Mouse (Mus musculus): ENCODE measurements around the gene Kif1c. TPM values are rescaled to one million over a fixed set of nuclear protein-coding genes. Genes with fewer than 3 reads are reported as not detected.
"Not testable (repeated sequence)": the region's sequence is repeated elsewhere in the genome, so short reads cannot be mapped to it uniquely, and the experiment has no call there.

The Kif1c gene
- total and polyA plus RNA-seq, 2 experiments from 2014 or later: 1.9 to 31.5 TPM

DNA sequence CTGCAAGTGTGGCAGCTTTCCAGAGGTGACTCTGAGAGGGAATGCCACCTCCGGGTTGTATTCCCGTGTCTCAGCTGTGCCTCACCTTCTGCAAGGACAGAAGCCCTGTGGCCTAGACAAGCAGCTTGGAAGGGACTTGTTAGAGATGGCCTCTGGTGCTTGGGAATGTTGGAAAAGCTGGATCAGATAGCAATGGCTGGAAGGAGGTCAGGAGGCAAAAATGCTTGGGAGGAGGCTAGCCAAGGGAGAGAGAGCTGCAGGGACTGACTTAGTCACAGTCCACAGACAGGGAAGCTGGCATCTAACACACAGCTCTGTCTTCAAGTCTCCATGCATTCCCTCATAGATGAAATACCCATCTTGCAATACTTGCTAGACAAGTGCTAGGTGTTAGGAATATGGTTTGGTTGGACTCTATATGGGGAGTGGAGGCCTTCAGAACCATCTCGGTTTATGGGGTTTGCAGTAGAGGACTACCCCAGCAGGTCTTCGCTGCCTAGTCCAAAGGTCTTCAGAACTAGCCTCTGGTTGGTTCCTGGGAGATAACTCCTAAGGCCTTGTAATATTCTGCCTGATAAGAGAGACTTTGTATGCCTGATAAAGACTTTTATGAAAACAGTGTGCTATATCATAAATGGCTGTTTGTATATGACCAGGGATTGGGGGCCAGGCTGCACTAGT is 52.1 kb downstream of the Kif1c start:
- 80% methylated on average over 4 of the region's 4 CpGs for WGBS
- Histone ChIP-seq H3K4me2 (ENCODE audit: low read depth, low read length) (no peak overlapping the region), H3K4me3 (ENCODE audit: low read length) (no peak overlapping the region), H3K36me3 (ENCODE audit: insufficient read depth, low read length) (no peaks in the 10 kb centered on the region), H3K4me1 (ENCODE audit: insufficient read depth, low read length) (no peaks in the 10 kb centered on the region), H3K9ac (replicated peaks; ENCODE audit: low read length) (no peak overlapping the region), H3K27ac (no peak overlapping the region), H3K27me3 (ENCODE audit: insufficient read depth, low read length) (no peaks in the 10 kb centered on the region), H3K9me3 (ENCODE audit: low read length) (no peaks in the 10 kb centered on the region)
- DNase-seq (ENCODE audit: low spot score) (no peak), ATAC-seq (no peak)
- no peak for TF ChIP-seq CTCF (IDR thresholded peaks at IDR 0.05; ENCODE audit: low read depth)

DNA sequence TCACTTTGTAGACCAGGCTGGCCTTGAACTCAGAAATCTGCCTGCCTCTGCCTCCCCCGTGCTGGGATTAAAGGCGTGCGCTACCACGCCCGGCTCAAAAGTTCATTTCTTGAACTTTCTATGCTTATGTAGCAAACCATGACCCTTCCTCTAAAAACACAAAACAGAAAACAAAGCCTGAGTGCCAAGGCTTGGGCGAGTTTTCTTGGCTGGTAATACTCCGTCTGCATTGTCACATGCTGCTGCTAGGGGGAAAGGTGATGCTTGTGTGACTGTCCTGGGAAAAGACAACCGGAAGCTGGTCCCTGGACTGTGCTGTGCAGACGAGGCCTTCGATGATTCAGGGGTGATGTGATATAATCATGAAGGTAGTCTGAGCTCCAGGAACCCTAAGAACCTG is 52.8 kb downstream of the Kif1c start:
- H3K36me3 ChIP-seq (ENCODE audit: insufficient read depth, low read length): no peaks in the 10 kb centered on the region
- WGBS: 92% methylated on average over 10 of the region's 10 CpGs
- TF ChIP-seq CTCF (IDR thresholded peaks at IDR 0.05; ENCODE audit: low read depth): no peak
- DNase-seq (ENCODE audit: low spot score): no peak
- H3K4me1 ChIP-seq (ENCODE audit: insufficient read depth, low read length): no peaks in the 10 kb centered on the region
- no peaks in the 10 kb centered on the region for H3K27me3 ChIP-seq (ENCODE audit: insufficient read depth, low read length)
- no peaks in the 10 kb centered on the region for H3K9me3 ChIP-seq (ENCODE audit: low read length)
- H3K9ac ChIP-seq (replicated peaks; ENCODE audit: low read length): no peak overlapping the region
- no peak for ATAC-seq
- no peak overlapping the region for H3K4me2 ChIP-seq (ENCODE audit: low read depth, low read length)
- no peak overlapping the region for H3K4me3 ChIP-seq (ENCODE audit: low read length)
- H3K27ac ChIP-seq: no peak overlapping the region

DNA sequence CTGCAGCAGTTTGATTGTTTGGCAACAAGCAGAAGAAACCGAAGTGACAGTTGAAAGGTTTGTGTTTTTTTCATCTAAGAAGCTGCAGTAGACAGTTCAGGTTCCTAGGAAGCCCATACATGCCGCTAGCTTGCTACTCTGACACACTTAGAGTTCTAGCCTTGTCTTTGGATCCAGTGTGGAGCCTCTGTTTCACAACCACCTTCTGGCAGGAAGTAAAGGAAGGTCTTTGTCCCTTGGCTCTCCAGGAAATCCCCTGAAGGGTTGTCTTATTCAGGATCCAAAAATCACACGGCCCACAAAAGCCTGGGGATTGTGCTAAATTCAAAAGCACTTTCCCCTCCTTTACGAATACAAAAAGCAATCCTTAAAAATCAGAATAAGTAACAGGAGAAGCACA is 54.1 kb downstream of the Kif1c start:
- no peaks in the 10 kb centered on the region for H3K27me3 ChIP-seq (ENCODE audit: insufficient read depth, low read length)
- H3K4me2 ChIP-seq (ENCODE audit: low read depth, low read length): no peak overlapping the region
- no peak for DNase-seq (ENCODE audit: low spot score)
- no peak for ATAC-seq
- no peak overlapping the region for H3K4me3 ChIP-seq (ENCODE audit: low read length)
- no peaks in the 10 kb centered on the region for H3K36me3 ChIP-seq (ENCODE audit: insufficient read depth, low read length)
- no peaks in the 10 kb centered on the region for H3K9me3 ChIP-seq (ENCODE audit: low read length)
- H3K27ac ChIP-seq: peak overlapping the region; percentile 2; the same call in 1 of the 2 replicates
- no peak for TF ChIP-seq CTCF (IDR thresholded peaks at IDR 0.05; ENCODE audit: low read depth)
- H3K9ac ChIP-seq (replicated peaks; ENCODE audit: low read length): no peak overlapping the region
- H3K4me1 ChIP-seq (ENCODE audit: insufficient read depth, low read length): no peaks in the 10 kb centered on the region
- 49% methylated on average over 4 of the region's 4 CpGs for WGBS

DNA sequence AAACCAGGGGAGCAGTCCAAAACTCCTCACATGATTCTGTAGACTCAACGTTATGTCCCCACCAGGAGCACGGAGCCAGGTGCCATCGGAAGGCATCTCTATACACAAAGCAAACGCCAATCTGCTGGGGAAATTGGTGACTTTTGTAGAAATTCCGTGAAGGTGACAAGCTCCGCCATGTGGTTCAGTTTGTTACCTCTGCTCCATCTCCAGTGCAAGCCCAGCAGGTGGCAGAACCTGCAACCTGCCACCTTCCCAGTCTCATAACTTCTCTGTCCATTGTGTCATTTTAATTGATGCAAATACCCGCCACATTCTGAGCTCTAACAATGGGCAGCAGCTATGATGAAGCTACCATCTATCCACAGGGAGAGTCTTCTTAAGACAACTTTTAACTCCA is 54.6 kb downstream of the Kif1c start:
- TF ChIP-seq CTCF (IDR thresholded peaks at IDR 0.05; ENCODE audit: low read depth): peak; percentile 24; the same call in 1 of the 2 replicates
- H3K27me3 ChIP-seq (ENCODE audit: insufficient read depth, low read length): no peaks in the 10 kb centered on the region
- 58% methylated on average over 7 of the region's 7 CpGs for WGBS

GRCm38 (mm10) chr11:70755645-70756044 is 55.3 kb downstream of the Kif1c start:
- peak; percentile 89 for DNase-seq (ENCODE audit: low spot score)
- Histone ChIP-seq H3K9ac (replicated peaks; ENCODE audit: low read length) (no peak overlapping the region), H3K27ac (no peak overlapping the region), H3K27me3 (ENCODE audit: insufficient read depth, low read length) (no peaks in the 10 kb centered on the region), H3K36me3 (ENCODE audit: insufficient read depth, low read length) (no peaks in the 10 kb centered on the region), H3K4me2 (ENCODE audit: low read depth, low read length) (no peak overlapping the region), H3K4me3 (ENCODE audit: low read length) (no peak overlapping the region), H3K9me3 (ENCODE audit: low read length) (no peaks in the 10 kb centered on the region), H3K4me1 (ENCODE audit: insufficient read depth, low read length) (no peaks in the 10 kb centered on the region)
- peak; percentile 70; the same call in 1 of the 2 replicates for ATAC-seq
- TF ChIP-seq CTCF (IDR thresholded peaks at IDR 0.05; ENCODE audit: low read depth): peak; percentile 96
- 7% methylated on average over 7 of the region's 7 CpGs for WGBS

More for the DNA sequence above, 54.6 kb downstream of the Kif1c start:
- no peaks in the 10 kb centered on the region for H3K9me3 ChIP-seq (ENCODE audit: low read length)
- H3K9ac ChIP-seq (replicated peaks; ENCODE audit: low read length): no peak overlapping the region
- 0 out of 2 replicates have a peak overlapping the region, but pooled peaks have one; percentile 3 for H3K27ac ChIP-seq
- no peaks in the 10 kb centered on the region for H3K36me3 ChIP-seq (ENCODE audit: insufficient read depth, low read length)
- H3K4me3 ChIP-seq (ENCODE audit: low read length): no peak overlapping the region
- H3K4me1 ChIP-seq (ENCODE audit: insufficient read depth, low read length): no peaks in the 10 kb centered on the region
- ATAC-seq (no peak), DNase-seq (ENCODE audit: low spot score) (no peak)
- no peak overlapping the region for H3K4me2 ChIP-seq (ENCODE audit: low read depth, low read length)

- H3K4me1 ChIP-seq (ENCODE audit: insufficient read depth, low read length); H3K36me3 ChIP-seq (ENCODE audit: insufficient read depth, low read length); H3K9me3 ChIP-seq (ENCODE audit: low read length); H3K27ac ChIP-seq; H3K4me3 ChIP-seq (ENCODE audit: low read length); DNase-seq (ENCODE audit: low spot score); H3K27me3 ChIP-seq (ENCODE audit: insufficient read depth, low read length); H3K9ac ChIP-seq (replicated peaks; ENCODE audit: low read length); ATAC-seq; H3K4me2 ChIP-seq (ENCODE audit: low read depth, low read length): not testable (repeated sequence)
- WGBS: 58% methylated on average over 3 of the region's 3 CpGs
Measured at GRCm38 (mm10) chr11:70760446-70760845, 60.1 kb downstream of the Kif1c start.

DNA sequence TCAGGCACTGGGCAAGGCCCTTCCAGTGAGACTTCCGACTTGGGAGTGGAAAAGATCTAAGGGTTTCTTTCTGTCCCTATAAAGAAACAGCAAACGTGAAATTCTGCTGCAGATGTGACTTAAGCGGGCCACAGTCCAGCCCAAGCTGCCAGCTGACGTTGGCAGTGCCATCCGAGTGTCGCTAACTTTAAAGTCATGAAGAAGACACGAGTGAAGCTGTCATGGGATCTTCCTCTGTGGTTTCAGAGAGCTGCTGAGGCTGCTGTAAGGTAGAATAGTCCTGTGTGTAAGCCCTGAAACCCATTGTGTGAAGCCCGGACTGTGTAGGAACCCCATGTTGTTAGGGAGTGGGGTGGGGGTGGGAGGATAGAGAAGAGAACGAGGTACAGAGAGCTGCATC is 62.3 kb downstream of the Kif1c start:
- Histone ChIP-seq H3K4me1 (ENCODE audit: insufficient read depth, low read length) (peaks cover 12% of the 10 kb centered on the region; the same call in 1 of the 2 replicates), H3K4me3 (ENCODE audit: low read length) (no peak overlapping the region), H3K9ac (replicated peaks; ENCODE audit: low read length) (no peak overlapping the region), H3K27ac (no peak overlapping the region), H3K9me3 (ENCODE audit: low read length) (no peaks in the 10 kb centered on the region), H3K36me3 (ENCODE audit: insufficient read depth, low read length) (no peaks in the 10 kb centered on the region), H3K4me2 (ENCODE audit: low read depth, low read length) (no peak overlapping the region), H3K27me3 (ENCODE audit: insufficient read depth, low read length) (no peaks in the 10 kb centered on the region)
- whole genome bisulfite sequencing: 79% methylated on average over 9 of the region's 9 CpGs
- no peak for TF ChIP-seq CTCF (IDR thresholded peaks at IDR 0.05; ENCODE audit: low read depth)
- DNase-seq (ENCODE audit: low spot score) (no peak), ATAC-seq (no peak)

Data from hindbrain, postnatal 0 days (tissue).